Mouse (Mus musculus) lung, postnatal 14 days (tissue): ENCODE measurements around the gene Xxylt1.

Source experiments
- DNase-seq: peaks from one replicate; pipeline ENCODE4 v3.0.0; 2021

Gene Xxylt1

DNA sequence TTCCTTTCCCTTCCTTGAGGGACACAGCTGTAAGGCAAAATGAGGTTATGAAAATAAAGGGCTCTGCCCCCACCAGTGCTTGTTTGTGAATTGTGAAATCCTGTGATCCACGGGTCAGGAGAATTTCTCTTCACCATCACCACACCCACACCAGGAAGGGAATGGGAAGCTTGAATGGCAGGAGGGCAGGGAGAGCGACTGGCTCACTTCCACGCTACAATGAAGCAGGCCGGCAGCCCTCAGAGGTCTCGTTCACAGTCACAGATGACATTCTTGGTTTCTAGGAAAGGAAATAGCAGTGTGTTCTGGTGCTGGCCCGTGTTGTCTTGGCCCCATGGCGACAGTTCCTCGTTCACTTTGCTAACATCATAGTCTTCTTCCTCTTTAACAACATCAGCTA, 136.3 kb downstream of the Xxylt1 start:
- peak; percentile 32 for DNase-seq

DNA sequence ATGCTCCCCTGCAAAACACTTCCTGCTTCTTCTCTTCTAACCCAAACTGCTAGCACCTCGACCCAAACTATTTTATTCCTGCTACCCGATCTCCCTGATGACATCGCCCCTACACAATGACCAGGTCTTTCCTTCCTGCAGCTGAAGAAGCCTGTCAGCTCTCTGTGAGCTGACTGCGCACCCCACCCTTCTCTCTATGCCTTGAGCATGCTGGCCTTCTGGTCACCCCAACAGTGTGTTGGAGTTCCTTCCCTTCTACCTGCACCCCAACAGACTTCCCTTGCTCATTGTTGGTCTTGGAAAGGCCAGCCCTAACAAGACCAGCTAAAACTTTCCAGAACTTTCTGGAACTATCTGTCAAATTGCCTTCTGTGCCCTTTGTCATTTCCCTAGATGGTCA, 137.3 kb downstream of the Xxylt1 start:
- DNase-seq = no peak

DNA sequence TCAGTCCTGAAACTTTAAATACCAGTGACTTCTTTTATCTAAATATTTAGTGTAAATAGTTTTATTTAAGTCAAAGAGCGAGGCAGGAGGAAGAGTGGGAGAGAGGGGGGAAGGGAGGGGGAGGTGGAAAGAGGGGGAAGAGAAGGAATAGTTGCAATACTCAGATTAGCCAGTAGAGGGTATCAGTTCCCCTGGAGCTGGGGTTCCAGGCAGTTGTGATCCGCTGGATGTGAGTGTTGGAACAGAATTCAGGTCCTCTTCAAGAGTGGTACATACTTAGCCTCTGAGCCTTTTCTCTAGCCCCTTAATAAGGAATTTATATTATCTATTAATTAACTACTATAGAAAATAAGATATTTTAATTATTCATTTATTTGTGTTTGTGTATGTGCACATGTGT, 140.5 kb downstream of the Xxylt1 start:
- no peak for DNase-seq

DNA sequence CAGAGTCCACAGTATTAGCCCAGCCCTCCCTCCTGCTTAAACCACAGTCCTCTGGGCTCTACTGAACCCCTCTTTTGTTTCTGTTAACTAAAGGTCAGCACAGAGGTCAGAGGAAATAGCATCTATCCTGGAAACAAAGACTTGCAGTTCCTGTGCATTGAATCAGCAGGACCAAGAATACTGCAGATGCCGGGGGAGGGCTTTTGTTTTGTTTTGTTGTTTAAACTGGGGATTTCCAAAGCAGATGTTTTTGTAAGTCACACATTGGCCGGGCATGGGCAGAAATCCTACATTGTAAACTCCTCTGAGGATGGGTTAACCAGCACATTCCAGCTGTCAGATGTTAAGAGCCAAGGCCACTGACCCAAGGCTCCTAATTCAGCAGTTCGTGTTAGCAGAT, 141.3 kb downstream of the Xxylt1 start:
- peak; percentile 41 for DNase-seq

DNA sequence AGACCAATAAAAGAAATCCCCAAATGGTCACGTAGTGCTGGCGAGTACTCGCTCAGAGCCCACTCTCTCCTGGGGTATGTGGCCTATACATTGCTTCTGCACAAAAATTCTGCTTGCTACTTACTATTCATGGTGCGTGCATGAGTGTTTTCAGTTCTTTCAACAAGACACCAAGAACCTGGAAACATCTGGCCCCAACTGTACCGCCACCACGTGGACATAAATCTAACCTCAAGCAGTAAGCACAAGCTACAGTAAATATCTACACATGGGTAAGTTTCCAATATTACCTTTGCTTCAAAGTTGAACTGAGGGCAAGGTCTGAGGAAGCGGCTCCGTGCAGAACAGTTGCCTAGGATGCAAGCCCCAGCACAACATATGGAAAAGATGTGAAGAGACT, 142.0 kb downstream of the Xxylt1 start:
- no peak for DNase-seq

DNA sequence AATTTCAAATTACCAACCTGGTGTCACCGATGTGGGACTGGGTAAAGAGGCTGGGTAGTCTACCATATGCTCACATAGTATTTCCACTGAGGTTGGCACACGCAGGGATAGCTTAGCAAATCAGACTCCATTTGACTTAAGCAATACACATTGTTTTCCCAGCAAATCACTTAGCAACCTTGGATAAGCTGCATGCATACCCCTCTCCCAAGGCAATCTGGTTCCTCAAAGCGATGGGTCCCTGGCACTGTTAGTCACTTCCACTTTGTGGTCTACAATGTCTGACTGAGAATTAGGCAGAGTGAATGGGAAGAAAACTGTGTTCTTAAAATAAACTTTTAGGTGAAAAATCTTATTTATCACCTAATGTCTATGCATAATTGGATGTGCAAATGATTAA, 142.6 kb downstream of the Xxylt1 start:
- no peak for DNase-seq

DNA sequence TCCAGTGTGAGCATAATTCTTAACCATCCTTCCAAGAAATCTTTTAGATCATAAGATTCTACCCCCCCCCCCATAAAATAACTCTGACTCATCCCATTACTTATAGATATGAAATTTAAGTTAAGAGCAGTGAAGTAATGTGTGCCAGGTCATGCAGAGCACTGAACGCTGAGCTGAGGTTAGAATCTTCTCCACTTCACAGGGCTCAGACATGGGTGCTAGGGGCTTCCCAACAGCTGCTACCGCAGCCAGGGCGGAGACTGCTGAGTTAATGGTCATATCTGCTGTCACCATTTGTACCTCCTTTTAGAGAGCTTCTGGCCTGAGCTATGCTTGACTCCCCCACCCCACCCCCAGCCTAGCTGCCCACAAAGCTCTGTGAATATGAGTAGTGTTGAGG, 143.6 kb downstream of the Xxylt1 start:
- no peak for DNase-seq

DNA sequence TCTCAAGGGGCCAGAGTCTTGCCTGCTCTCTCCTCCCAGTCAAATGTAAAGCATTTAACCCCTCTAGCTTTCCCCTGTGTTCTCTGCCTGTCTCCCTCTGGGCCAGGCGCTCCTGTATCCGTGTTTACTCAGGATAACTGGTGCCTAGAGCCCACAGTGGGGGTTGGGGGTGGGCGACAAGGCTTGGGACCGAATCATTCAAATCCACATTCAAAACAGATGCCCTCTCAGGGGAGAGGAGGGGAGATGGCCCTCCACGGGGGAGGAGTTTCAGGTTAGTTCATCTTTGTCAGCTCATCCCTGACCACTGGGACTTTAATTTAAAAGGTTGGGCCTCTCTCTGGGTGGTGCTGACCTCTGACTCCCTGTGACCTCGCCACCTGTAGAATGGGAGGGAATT, 144.8 kb downstream of the Xxylt1 start:
- no peak for DNase-seq

DNA sequence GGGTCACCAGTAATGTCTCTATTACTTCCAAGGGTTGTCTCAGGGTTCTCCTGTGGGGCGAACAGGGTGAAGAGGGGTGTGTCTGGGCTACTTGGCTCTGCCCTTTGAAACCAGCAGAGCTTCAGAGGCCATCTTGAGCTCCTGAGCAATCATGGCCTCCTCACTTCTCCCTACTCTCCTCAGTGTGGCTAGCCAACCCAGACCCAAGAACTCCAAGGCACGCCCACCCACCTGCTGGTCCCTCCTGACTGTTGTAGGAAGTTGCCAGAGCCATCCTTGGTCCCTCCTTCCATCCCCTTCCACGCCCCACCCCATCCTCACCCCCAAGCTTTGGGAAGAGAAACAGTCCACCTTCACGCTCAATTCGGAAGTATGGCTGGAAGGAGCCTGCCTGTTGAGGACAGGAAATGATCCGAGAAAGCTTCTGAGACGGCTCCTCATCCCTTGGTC, 145.2 kb downstream of the Xxylt1 start:
- DNase-seq = no peak

DNA sequence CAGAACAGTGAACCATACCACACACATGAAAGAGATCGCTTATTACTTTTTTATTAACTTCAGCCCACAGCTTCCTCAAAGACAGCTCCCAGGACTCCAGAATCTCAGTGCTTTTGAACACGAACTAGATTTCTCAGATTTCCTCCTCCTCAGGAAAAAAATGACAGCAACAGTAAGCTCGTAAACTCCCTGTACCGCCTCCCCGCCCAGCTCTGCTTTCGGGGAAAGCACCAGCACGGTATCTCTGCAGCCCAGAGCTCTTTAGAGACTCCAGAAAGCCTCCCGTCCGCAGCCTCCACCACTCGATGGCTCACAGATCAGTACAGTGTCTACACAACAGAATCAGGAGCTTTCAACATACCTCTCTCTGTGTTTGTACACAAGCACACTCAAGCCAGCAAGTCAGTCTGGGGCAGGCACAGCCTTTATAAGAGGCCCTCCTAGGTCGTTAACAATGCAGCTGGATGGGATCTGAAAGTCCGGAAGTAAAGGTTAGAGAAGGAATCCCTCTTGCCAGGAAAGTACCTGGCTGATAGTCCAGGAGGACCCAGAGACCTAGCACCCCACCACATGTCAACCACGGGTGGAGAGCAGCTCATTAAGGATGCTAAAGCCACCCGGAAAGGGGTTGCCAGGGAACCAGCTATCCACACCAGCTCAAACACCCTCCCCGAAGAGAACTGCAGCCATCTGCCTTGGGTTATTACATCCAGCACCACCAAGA, 146.1 kb downstream of the Xxylt1 start:
- DNase-seq = no peak

DNA sequence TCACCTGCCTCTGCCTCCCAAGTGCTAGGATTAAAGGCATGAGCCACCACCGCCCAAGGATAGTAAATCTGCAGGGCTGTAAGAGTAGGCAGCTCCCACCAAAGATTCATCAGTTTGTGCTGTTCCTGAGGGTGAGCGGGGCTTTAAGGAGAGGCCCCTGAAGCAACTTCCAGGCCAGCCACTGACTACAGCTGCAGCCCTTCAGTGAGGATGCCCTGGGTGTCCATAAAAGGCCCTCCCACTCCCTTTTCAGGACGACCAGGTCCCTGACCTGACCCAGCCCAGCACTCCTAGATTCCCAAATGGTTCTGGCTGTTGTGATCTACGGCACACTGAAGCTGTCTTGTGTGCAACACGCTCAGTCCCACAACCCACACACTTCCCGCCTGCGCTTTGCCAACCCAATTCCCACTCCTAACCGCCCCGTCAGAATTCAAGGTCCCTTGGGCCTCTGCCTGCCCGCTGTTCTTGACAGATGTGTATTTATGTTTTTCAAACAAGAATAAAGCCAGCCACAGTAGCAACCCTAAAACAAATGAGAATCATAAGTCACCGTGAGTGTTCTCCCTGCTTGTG, 146.9 kb downstream of the Xxylt1 start:
- no peak for DNase-seq

DNA sequence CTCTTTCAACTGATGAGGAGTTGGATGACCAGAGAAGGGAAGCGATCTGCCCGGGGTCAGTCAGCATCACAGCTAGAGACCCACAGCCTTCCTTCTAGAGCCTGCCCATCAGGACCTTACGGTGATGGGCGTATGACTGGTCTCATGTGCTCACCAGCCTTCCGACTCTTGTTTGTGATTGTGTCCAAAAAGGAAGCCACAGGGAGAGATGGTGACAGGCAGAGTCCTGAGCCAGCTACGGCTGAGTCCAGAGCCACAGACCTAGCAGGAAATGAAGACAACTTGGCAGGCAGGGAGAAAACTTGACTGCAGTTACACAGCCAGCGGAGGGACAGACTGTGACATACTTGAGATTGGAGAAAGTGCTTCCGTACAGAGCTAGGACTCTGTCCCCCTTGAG, 147.9 kb downstream of the Xxylt1 start:
- no peak for DNase-seq

DNA sequence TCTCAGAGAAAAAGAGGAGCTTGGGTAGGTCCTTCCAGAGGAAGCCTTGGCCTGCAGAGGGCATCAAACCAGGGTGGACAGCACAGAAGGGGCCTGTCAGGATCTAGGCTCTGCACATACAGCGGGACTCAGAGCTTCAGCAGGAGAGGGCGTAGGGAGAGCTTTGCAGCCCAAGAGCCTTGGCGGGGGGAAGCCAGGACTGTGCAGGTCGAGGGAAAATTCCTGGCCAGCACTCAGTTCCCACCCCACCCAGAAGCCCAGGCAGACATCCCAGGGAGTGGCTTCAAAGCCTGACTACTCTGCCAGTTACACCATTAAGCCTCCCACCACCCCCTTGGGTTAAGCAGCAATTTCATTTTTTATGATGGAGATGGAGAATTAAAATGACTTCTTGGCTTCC, 148.4 kb downstream of the Xxylt1 start:
- DNase-seq = no peak

DNA sequence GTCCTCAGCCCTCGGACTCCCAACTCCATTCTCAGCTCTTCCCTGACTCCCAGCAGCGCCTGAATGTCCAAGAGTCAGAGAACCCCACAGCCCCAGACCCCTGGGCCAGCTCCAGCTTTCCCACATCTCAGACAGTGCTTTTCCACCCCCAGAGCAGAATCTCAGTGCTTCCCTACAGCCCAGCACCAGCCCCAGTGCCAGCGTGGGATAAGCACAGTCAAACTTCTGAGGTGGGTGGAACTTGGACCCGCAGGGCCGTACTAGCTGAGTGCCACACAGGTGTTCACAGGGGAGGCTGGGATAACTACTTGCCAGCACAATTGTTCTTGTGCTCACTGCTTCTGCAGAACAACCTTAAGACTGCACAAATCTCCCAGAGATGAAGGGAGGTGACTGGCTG, 149.0 kb downstream of the Xxylt1 start:
- DNase-seq = no peak

DNA sequence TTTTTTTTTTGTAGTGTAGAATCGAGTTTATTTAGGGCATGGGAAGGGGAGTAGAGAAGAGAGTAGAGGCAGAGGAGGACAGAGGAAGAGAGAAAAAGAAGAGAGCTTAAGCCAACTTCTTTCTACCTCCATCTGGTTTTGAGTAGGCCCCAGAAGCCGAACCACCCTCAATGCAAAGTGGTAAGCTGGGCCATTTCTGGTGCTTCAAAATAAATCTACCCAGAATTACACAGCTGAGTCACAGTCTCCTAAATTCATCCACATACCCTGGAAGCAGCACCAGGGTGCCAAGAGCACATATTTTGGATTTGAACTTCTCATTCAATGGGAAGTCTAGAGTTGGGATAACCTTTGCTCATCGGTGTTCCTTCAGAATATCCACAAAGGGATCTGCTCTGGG, 152.1 kb downstream of the Xxylt1 start:
- DNase-seq = no peak

DNA sequence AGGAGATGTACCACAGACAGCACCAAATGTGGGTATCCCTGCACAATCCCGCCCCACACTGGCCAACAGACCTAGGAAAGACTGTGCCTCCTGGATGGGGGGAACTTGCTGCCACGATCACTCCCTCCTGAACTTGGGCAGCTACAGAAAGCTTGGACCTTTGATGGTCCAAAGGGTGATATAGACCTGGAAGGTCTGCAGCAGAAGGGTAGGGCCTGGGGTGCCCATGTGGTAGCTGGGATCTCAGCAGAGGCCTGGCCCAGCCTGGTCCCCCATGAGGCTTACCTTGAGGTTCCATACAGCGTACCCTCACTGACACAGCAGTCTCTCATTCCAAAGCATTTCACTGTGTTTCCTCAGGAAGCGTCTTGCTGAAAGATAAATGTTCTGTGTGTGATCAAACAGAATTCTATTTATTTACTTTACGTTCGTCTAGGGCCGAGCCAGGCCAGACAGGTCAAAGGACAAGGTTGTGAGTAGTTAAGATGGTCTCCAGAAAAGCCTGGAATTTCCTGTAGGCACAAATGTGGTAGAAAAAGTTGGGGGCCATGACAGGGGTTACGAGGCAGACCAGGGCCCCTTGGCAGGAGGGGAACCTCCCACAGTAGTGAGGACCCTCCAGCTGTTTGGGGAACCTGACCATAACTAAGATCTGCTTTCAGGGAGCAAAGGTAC, 153.0 kb downstream of the Xxylt1 start:
- DNase-seq = no peak

DNA sequence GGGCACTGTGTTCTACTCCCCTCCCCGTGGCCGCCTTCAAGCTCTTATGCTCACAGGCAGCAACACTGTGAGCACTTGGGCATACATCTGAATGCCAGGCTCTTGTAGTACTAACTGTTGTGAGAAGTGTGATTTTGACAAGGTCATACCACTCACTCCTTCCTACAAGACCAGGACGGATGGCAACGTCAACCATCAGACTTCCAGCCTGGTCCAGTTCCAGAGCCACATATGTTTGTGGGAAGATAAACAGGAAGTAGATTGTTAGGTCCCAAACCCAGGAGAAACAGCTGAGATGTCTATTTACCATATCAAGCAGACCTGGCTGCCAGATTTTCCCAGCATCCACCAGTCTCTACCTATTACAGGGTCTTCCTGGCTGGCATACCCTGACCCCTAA, 155.7 kb downstream of the Xxylt1 start:
- no peak for DNase-seq

DNA sequence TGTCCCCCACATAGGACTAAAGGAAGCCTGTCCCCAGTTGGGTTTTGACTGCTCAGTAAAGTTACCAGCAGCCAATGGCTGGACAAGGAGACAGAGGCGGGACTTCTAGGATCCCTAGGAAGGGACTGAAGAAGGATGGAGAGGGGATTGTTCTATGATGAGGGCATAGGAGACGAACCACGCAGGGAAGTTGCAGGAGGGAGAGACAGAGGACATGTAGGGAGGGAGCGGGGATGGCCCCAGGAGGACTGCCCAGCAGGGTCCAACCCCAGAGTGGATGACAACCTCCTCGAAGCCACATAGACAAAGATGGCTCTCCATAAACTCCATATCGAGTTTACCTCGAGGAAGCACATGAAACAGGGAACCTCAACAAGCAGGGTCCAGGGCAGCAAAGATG, 157.3 kb downstream of the Xxylt1 start:
- no peak for DNase-seq

DNA sequence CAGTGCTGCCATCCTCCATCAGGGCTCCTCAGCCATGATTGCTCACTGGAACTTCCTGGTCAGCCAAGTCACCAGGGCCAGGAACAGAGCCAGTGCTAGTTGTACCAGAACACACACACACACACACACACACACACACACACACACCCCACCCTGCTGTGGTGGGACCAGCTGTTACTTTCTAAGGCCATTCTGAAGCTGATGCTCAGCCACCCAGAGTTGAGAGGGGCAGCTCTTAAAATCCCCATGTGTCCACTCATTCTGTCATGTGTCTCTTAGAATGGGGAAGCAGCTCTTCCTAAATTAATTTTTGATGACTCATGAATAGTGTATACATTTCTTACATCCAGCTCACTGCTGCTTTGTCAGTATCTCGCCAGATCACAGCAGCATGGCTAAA, 158.7 kb downstream of the Xxylt1 start:
- DNase-seq = no peak

DNA sequence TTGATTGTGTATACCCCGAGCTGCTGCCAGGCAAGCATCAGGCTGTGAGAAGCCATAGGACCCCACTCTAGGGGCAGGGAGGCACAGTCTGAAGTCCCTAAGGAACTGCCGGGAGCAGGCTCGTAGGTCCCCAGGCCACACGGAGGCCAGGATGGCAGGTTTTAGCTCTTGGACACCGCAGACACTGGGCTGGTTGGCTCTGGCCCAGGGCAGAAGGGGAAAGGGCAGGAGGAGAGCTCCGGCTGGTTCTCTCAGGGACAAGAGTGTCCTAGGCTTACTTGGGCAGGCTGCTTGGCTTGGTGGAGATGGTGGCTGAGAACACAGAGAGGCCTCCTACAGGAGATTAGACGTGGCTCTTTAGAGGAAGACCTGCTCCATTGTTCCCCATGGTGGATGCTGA, 162.4 kb downstream of the Xxylt1 start:
- no peak for DNase-seq

DNA sequence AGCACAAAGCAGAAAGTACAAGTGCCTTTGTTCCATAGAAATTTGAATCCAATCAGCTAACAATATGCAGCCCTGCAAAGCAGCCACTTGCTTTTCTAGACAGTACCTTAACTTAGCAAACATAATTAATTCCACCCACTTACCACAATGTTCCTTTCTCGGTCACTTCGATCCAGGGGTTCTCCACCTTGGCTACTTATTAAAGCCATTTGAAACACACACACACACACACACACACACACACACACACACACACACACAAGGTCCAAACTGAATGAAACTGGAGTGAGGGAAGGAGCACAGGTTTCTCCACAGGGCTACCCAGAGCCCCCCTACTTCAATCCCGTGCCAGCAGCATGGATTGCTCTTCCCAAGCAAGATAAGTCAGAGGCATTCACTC, 164.3 kb downstream of the Xxylt1 start:
- no peak for DNase-seq

DNA sequence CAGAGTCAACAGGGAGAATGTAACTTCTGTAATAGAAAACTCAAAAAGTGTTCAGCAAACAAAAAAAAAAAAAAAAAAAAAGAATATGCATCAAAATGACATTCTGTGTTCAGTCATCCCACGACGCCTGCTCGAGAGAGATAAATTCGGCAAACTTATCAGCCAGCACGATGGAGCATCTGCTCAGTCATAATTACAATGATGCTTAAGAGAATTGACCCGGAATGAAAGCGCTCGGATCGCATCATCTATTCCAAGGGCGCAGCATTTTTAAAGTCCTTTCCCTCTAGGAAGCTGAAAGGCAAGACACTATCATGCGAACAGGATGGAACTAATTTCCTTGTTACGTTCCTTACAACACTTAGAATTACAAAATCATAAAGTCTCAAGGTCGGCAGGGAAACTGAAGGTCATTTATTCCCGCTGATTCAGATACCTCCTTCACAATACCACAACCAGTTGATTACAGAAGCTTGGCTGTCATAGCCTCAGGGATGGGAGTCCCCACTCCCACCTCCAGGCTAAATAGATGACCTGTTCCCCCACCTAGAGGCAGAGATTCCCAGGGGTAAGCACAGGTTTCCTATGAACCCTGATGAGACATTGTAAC, 165.5 kb downstream of the Xxylt1 start:
- no peak for DNase-seq
